Mouse (Mus musculus) hindbrain, postnatal 0 days (tissue): ENCODE results near the gene Rasal2. TPM values are rescaled to one million over a fixed set of nuclear protein-coding genes. Genes with fewer than 3 reads are reported as not detected.

ENCODE experiments used
- ATAC-seq: fragments of 200-750 bp; cut with Nextera tagmentation; 2 replicates; pipeline ENCODE4 v1.8.0; 2017; ENCODE audit warnings: mild to moderate bottlenecking, moderate TSS enrichment, moderate library complexity
- DNase-seq: peaks from one replicate; pipeline ENCODE4 v3.0.0-alpha.2; 2015; ENCODE audit warnings: low spot score
- H3K27ac ChIP-seq: fragments of 300-500 bp; sonication (generic); 2 replicates; pipeline ENCODE4 v1.5.1; 2014; ENCODE audit warnings: mild to moderate bottlenecking
- H3K27me3 ChIP-seq: fragments of 300-500 bp; sonication (generic); 2 replicates; pipeline ENCODE4 v1.6.1; 2014; ENCODE audit warnings: low read length, mixed read lengths; ENCODE audit not compliant: insufficient read depth
- H3K36me3 ChIP-seq: fragments of 300-500 bp; sonication (generic); 2 replicates; pipeline ENCODE4 v1.6.1; 2014; ENCODE audit warnings: low read length, mixed read lengths; ENCODE audit not compliant: insufficient read depth
- H3K4me1 ChIP-seq: fragments of 300-500 bp; sonication (generic); 2 replicates; pipeline ENCODE4 v1.6.1; 2014; ENCODE audit warnings: antibody characterized with exemption, low read length, mixed read lengths; ENCODE audit not compliant: insufficient read depth
- H3K4me2 ChIP-seq: fragments of 300-500 bp; sonication (generic); 2 replicates; pipeline ENCODE4 v1.6.1; 2014; ENCODE audit warnings: low read depth, mild to moderate bottlenecking, low read length, moderate library complexity, mixed read lengths
- H3K4me3 ChIP-seq: fragments of 300-500 bp; sonication (generic); 2 replicates; pipeline ENCODE4 v1.5.1; 2014; ENCODE audit warnings: low read length
- H3K9ac ChIP-seq: fragments of 300-500 bp; sonication (generic); replicated peaks from 2 replicates; pipeline ENCODE4 v1.6.1; 2014; ENCODE audit warnings: mild to moderate bottlenecking, low read length, moderate library complexity, mixed read lengths
- H3K9me3 ChIP-seq: fragments of 300-500 bp; sonication (generic); 2 replicates; pipeline ENCODE4 v1.6.1; 2016; ENCODE audit warnings: low read length, mixed read lengths
- CTCF ChIP-seq: IDR thresholded peaks from 2 replicates; pipeline ENCODE4 v1.5.1; 2016; ENCODE audit warnings: antibody characterized with exemption, control low read depth, low read depth
- WGBS: fragments of 180-500 bp; shearing (Covaris S2); extraction: QIAGEN DNeasy Blood & Tissue Kit; methylation state at CpG from one replicate; pipeline ENCODE4 v1.1.7; 2014; 5-methylcytosine and 5-hydroxymethylcytosine counted together
- polyA plus RNA-seq: library from polyadenylated mRNA; unstranded; fragments of >200 nt; fragmentation: Nextera tagmentation; extraction: Ambion mirVana; gene quantifications from 2 replicates; pipeline ENCODE4 v1.2.1, GENCODE M21; 2015
- total RNA-seq: library from RNA; depleted of rRNA; stranded (reverse); fragments of >200 nt; gene quantifications from 2 replicates; pipeline ENCODE4 v1.2.3, GENCODE M21; 2014

The Rasal2 gene
- total and polyA plus RNA-seq, 2 experiments from 2014 or later, result 31.3 to 37.0 TPM

DNA sequence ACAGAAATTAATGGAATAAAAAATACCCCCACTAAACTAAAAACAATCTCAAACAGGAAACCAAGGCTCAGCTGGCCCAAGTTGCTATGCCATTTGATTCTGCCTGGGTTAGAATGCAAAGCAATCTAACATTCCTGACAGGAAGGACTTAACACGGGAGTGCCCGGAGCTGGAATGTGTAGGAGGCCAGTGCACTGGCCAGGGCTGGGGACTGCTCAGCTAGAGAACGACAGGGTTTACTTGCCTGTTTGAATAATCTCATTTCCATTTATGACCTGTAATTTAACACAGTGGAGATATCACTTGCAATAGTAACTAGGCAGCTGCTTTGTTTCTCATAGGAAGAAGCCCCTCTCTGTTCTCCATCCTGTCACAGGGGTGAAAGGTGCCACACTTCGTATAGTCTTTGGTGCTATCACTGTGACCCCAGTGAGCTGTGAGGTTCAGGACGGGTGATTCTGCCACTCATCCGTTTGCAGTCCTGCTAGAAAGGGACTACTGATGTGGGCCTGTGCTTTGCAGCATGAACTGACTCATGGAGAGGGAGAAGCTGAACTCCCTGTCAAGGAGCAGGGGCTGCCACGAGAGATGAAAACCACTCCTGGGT lies 269.0 kb downstream of the Rasal2 start:
- H3K36me3 ChIP-seq, result peaks cover 18% of the 10 kb centered on the region; the same call in 1 of the 2 replicates

DNA sequence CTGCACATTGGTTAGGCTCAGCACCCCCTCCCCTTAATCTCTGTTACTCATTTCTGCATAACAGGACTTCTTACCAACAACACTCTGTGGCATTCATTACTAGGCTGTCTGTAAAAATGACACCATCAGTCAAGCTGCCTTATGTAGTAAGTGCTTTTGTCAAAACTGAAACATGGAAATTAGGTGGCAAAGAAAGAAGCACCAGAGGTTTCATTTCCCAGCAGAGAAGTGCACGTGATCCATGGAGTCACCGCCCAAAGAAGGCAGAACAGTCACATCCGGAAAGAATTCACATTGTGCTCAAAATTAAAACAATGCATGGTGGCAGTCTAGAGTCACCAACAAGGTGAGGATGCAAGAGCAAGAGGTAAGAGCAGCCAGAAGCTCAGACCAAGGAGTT lies 271.4 kb downstream of the Rasal2 start:
- no peak for DNase-seq
- Histone ChIP-seq H3K9me3 (no peaks in the 10 kb centered on the region), H3K4me1 (no peaks in the 10 kb centered on the region; the same call in 1 of the 2 replicates), H3K4me2 (no peak overlapping the region), H3K27me3 (no peaks in the 10 kb centered on the region), H3K9ac (no peak overlapping the region), H3K27ac (no peak overlapping the region), H3K4me3 (no peak overlapping the region), H3K36me3 (0 out of 2 replicates have a peak, but pooled peaks cover 13% of the 10 kb centered on the region)
- WGBS, result 74% methylated on average over 3 of the region's 3 CpGs
- TF ChIP-seq CTCF, result no peak
- no peak for ATAC-seq

More for the DNA sequence above, 269.0 kb downstream of the Rasal2 start:
- H3K27me3 ChIP-seq, result no peaks in the 10 kb centered on the region
- H3K4me2 ChIP-seq, result no peak overlapping the region
- H3K9me3 ChIP-seq, result no peaks in the 10 kb centered on the region
- DNase-seq (no peak), ATAC-seq (no peak)
- no peak overlapping the region for H3K9ac ChIP-seq
- 46% methylated on average over 7 of the region's 7 CpGs for WGBS
- no peaks in the 10 kb centered on the region; the same call in 1 of the 2 replicates for H3K4me1 ChIP-seq
- TF ChIP-seq CTCF, result no peak
- no peak overlapping the region for H3K4me3 ChIP-seq
- no peak overlapping the region for H3K27ac ChIP-seq

DNA sequence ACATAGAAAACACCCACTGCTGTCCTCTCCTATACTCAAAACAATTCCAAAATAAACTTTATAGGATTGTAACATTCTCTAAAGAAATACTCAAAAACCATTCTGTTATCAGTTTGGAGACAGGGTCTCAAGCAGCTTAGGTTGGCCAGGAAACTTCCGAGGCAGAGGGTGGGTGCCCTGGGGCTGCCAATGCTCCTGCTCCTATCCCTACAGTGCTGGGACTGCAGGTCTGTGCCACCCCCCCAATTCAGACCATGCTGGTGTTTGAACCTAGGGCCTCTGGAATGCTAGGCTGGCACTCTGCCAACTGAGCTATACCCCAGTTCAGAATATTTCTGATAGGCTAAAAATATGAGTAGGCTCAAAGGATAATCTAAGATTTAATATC lies 274.5 kb downstream of the Rasal2 start:
- Histone ChIP-seq H3K4me3 (no peak overlapping the region), H3K4me1 (no peaks in the 10 kb centered on the region), H3K4me2 (no peak overlapping the region), H3K9me3 (no peaks in the 10 kb centered on the region), H3K36me3 (0 out of 2 replicates have a peak, but pooled peaks cover 7% of the 10 kb centered on the region), H3K27me3 (no peaks in the 10 kb centered on the region), H3K9ac (no peak overlapping the region), H3K27ac (no peak overlapping the region)
- no peak for DNase-seq
- no peak for TF ChIP-seq CTCF
- whole genome bisulfite sequencing, result 88% methylated on average over 1 of the region's 1 CpGs
- 0 out of 2 replicates have a peak, but pooled peaks have one; percentile 38 for ATAC-seq

DNA sequence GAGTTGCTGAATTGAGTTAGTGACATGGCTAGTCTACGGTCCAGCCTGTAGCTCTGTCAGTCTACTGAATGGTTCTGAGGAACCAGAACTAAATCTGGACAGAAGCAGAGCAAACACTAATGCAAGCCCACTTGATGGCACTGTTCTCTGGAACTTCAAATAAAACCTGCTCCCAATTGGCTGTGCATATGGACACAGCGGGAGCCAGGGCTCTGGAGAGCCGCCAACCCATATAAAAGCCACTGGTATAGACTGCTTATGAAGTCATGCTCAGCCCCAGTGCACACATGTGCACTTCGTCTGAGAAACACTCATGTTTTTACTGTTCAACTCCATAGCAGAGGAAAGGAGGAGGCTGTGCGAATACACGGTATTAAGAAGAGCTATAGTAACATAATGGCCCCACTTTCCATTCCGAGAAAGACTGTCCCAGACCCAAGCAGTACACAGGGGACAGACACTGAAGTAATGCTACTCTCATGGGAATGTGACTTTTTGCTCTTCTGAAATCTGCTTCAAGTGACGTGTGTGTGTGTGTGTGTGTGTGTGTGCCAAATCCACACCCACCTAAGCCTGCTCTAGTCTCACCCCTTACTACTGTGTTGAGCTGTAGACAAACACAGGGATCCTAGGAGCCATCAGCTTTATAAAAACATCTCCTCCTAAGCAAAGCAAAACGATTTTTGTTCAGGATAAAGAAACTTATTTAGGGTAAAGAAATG lies 275.1 kb downstream of the Rasal2 start:
- 0 out of 2 replicates have a peak, but pooled peaks cover 7% of the 10 kb centered on the region for H3K36me3 ChIP-seq

DNA sequence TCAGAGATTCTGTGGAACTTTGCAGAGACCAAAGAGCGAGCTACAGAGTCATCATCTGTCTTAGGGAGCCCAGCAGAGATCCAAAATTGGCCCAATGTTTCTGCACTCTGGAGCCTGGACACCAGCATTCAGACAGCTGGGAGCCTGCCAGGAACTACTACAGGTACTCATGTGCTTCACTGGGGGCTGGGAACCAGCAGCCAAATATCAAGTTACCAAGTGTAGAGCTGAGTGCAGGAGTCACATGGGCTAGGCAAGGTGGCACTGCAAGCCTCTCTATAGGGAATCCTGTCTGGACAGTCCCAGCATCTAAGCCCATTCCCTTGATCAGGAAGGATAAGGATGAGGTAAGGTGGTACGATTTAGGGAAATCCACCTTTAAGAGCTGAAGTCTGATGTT lies 284.2 kb downstream of the Rasal2 start:
- Histone ChIP-seq H3K9me3 (no peaks in the 10 kb centered on the region), H3K36me3 (no peaks in the 10 kb centered on the region), H3K9ac (no peak overlapping the region), H3K27me3 (no peaks in the 10 kb centered on the region), H3K4me1 (no peaks in the 10 kb centered on the region), H3K4me2 (no peak overlapping the region), H3K27ac (no peak overlapping the region), H3K4me3 (no peak overlapping the region)
- 100% methylated on average over 2 of the region's 2 CpGs for WGBS
- no peak for TF ChIP-seq CTCF
- ATAC-seq (no peak), DNase-seq (no peak)

More for the DNA sequence above, 275.1 kb downstream of the Rasal2 start:
- H3K4me1 ChIP-seq, result no peaks in the 10 kb centered on the region
- no peak overlapping the region for H3K9ac ChIP-seq
- no peaks in the 10 kb centered on the region for H3K27me3 ChIP-seq
- peak; percentile 53 for TF ChIP-seq CTCF
- H3K27ac ChIP-seq, result no peak overlapping the region
- ATAC-seq (peak; percentile 78), DNase-seq (peak; percentile 80)
- H3K9me3 ChIP-seq, result no peaks in the 10 kb centered on the region
- H3K4me2 ChIP-seq, result no peak overlapping the region
- H3K4me3 ChIP-seq, result no peak overlapping the region
- WGBS, result 59% methylated on average over 9 of the region's 9 CpGs

DNA sequence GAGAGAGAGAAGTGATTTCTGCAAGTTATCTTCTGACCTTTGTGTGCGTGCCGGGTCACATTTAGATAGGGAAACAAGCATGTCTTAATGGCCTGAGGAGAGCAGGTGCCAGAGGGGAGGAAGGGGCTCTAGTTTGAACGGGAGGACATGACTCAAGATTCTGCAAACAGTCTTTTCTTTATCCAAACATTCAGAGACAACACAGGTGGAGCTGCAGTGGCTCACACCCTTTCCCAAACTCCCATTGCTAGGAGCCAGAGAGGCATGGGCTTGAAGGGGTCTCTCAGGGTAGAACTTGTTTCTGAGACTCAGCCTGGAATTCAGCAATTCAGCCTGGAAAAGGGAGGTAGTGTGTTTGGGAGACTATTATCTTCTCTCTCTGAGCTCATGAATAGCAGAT lies 288.6 kb downstream of the Rasal2 start:
- H3K9ac ChIP-seq, result no peak overlapping the region
- no peaks in the 10 kb centered on the region for H3K36me3 ChIP-seq
- WGBS, result 87% methylated on average over 3 of the region's 3 CpGs
- no peak for DNase-seq
- H3K4me2 ChIP-seq, result no peak overlapping the region
- H3K27ac ChIP-seq, result no peak overlapping the region
- no peaks in the 10 kb centered on the region for H3K9me3 ChIP-seq
- no peaks in the 10 kb centered on the region for H3K4me1 ChIP-seq
- H3K27me3 ChIP-seq, result no peaks in the 10 kb centered on the region
- TF ChIP-seq CTCF, result no peak
- no peak for ATAC-seq
- no peak overlapping the region for H3K4me3 ChIP-seq

DNA sequence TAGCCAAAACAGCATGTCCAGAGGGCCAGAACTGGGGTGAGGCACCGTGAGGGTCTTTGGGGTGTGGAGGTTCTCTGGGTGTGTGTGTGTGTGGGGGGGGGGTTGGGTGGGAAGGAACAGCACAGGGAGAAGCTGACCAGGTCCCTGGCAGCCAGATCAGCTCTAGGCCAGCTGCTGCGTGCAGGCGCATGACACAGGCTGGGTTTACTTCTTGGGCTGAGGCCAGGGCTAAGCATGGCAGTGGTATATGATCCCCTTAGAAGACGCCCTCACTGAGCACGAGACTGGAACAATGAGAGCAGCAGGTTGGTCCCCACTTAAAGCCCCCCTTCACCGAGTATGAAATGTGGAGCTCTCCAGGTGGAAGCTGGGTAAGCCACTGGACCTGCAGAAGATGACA lies 293.2 kb downstream of the Rasal2 start:
- no peak overlapping the region for H3K9ac ChIP-seq
- H3K4me1 ChIP-seq, result no peaks in the 10 kb centered on the region
- H3K4me3 ChIP-seq, result no peak overlapping the region
- ATAC-seq (no peak), DNase-seq (no peak)
- H3K27me3 ChIP-seq, result no peaks in the 10 kb centered on the region
- no peaks in the 10 kb centered on the region for H3K9me3 ChIP-seq
- no peak for TF ChIP-seq CTCF
- no peak overlapping the region for H3K27ac ChIP-seq
- WGBS, result 77% methylated on average over 6 of the region's 6 CpGs
- H3K36me3 ChIP-seq, result no peaks in the 10 kb centered on the region
- H3K4me2 ChIP-seq, result no peak overlapping the region
